Mouse (Mus musculus): ENCODE results near the gene Gm9913. TPM values are rescaled to one million over a fixed set of nuclear protein-coding genes. Genes with fewer than 3 reads are reported as not detected.
A peak's percentile ranks its signal among the peaks of the same experiment; 100 is the strongest.

Gene Gm9913
- polyA plus RNA-seq, 2 experiments, result 0.19 to 0.40 TPM

DNA sequence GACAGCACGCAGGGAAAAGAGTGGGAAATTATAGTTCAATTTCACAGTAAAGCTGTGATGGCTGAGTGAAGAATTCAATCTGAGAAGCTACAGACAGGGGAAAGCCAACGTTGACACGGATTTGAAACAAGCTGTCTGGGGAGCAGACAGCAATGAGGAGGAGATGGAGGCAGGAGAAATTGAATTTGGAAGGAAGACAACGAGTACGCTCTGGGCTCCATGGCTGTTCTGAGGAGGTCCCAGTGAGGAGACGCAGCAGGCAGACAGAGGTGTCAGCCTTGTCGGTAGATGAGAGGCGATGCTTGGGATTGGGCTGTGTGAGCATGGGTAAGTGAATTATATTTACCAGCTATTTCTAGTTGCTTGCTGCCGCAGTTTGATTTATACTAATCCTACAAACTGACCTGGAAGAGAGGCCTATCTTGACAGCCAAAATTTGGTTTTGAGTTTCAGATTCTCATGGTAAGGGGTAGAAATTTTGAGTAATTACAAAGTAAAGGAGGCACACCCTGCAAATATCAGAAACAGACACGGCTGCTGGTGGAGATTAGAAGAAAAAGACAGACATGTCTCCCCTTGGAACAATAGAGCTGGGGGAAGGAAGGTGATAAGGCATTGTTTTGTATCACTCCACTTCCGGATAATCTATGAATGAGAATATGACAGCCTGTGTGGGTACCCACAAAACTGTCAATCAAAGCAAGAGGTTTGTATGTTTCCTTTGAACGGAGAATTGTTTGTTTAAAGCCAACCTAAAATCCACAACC is 10.6 kb downstream of the Gm9913 start:
- H3K9ac ChIP-seq (ENCODE audit: low read depth, low read length, severe bottlenecking), result no peak overlapping the region
- no peaks in the 10 kb centered on the region for H3K27me3 ChIP-seq (ENCODE audit: control insufficient read depth, insufficient read depth, low read length)
- WGBS, result 75% methylated on average over 12 of the region's 12 CpGs
- H3K36me3 ChIP-seq (ENCODE audit: control insufficient read depth, insufficient read depth, low read length), result no peaks in the 10 kb centered on the region
- 0 out of 2 replicates have a peak, but pooled peaks cover 4% of the 10 kb centered on the region for H3K4me1 ChIP-seq (ENCODE audit: control insufficient read depth, insufficient read depth, low read length)
- H3K4me2 ChIP-seq (replicated peaks; ENCODE audit: low read depth, low read length, severe bottlenecking), result no peak overlapping the region
- H3K27ac ChIP-seq (replicated peaks; ENCODE audit: low read depth, low read length), result no peak overlapping the region
- ATAC-seq (ENCODE audit: low FRiP score, low read depth) (no peak), DNase-seq (ENCODE audit: low spot score) (no peak)
- no peak for TF ChIP-seq POLR2A (IDR thresholded peaks at IDR 0.05; ENCODE audit: borderline replicate concordance, extremely low read depth, insufficient read depth, insufficient read length)
- H3K4me3 ChIP-seq (replicated peaks; ENCODE audit: low read length), result no peak overlapping the region
- no peaks in the 10 kb centered on the region for H3K9me3 ChIP-seq (ENCODE audit: control insufficient read depth, low read length)

DNA sequence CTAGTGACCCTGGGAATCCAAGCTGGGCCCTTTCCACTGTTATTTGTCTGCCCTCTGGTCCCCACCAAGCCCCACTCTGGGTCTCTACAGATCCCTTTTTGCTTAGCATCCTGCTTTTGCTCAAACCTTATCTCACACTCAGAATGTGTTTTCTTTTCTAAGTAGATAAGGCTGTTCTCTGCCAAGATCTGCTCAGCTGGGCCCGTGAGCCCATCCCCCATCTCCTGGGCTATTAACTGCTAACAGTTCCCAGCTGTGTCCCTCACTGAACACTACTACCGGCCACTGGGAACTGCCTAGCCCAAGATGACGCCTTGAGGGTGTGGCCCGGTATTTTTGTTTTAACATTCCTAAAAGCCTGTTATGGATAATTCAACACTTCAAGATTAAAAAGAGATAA is 11.7 kb downstream of the Gm9913 start:
- no peaks in the 10 kb centered on the region for H3K27me3 ChIP-seq (ENCODE audit: control insufficient read depth, insufficient read depth, low read length)
- 5% methylated on average over 4 of the region's 4 CpGs for WGBS
- TF ChIP-seq POLR2A (IDR thresholded peaks at IDR 0.05; ENCODE audit: borderline replicate concordance, extremely low read depth, insufficient read depth, insufficient read length), result no peak
- H3K4me2 ChIP-seq (replicated peaks; ENCODE audit: low read depth, low read length, severe bottlenecking), result no peak overlapping the region
- DNase-seq (ENCODE audit: low spot score), result peak; percentile 52
- ATAC-seq (ENCODE audit: low FRiP score, low read depth), result no peak
- 0 out of 2 replicates have a peak, but pooled peaks cover 4% of the 10 kb centered on the region for H3K4me1 ChIP-seq (ENCODE audit: control insufficient read depth, insufficient read depth, low read length)
- H3K9ac ChIP-seq (ENCODE audit: low read depth, low read length, severe bottlenecking), result no peak overlapping the region
- no peak overlapping the region for H3K4me3 ChIP-seq (replicated peaks; ENCODE audit: low read length)
- no peaks in the 10 kb centered on the region for H3K9me3 ChIP-seq (ENCODE audit: control insufficient read depth, low read length)
- H3K27ac ChIP-seq (replicated peaks; ENCODE audit: low read depth, low read length), result no peak overlapping the region
- no peaks in the 10 kb centered on the region for H3K36me3 ChIP-seq (ENCODE audit: control insufficient read depth, insufficient read depth, low read length)

- ATAC-seq (ENCODE audit: low FRiP score, low read depth), result no peak
- 77% methylated on average over 2 of the region's 2 CpGs for WGBS
- Histone ChIP-seq H3K27me3 (ENCODE audit: control insufficient read depth, insufficient read depth, low read length) (no peaks in the 10 kb centered on the region), H3K9ac (ENCODE audit: low read depth, low read length, severe bottlenecking) (no peak overlapping the region), H3K4me3 (replicated peaks; ENCODE audit: low read length) (no peak overlapping the region), H3K4me1 (ENCODE audit: control insufficient read depth, insufficient read depth, low read length) (no peaks in the 10 kb centered on the region), H3K9me3 (ENCODE audit: control insufficient read depth, low read length) (no peaks in the 10 kb centered on the region), H3K36me3 (ENCODE audit: control insufficient read depth, insufficient read depth, low read length) (no peaks in the 10 kb centered on the region), H3K4me2 (replicated peaks; ENCODE audit: low read depth, low read length, severe bottlenecking) (no peak overlapping the region), H3K27ac (replicated peaks; ENCODE audit: low read depth, low read length) (no peak overlapping the region)
- no peak for TF ChIP-seq POLR2A (IDR thresholded peaks at IDR 0.05; ENCODE audit: borderline replicate concordance, extremely low read depth, insufficient read depth, insufficient read length)
- DNase-seq (ENCODE audit: low spot score), result no peak
These were observed 20.6 kb downstream of the Gm9913 start for GRCm38 (mm10) chr2:125525484-125525883.

GRCm38 (mm10) chr2:125526566-125526965 is 21.7 kb downstream of the Gm9913 start:
- TF ChIP-seq POLR2A (IDR thresholded peaks at IDR 0.05; ENCODE audit: borderline replicate concordance, extremely low read depth, insufficient read depth, insufficient read length), result no peak
- no peak overlapping the region for H3K9ac ChIP-seq (ENCODE audit: low read depth, low read length, severe bottlenecking)
- H3K27me3 ChIP-seq (ENCODE audit: control insufficient read depth, insufficient read depth, low read length), result no peaks in the 10 kb centered on the region
- no peak for ATAC-seq (ENCODE audit: low FRiP score, low read depth)
- DNase-seq (ENCODE audit: low spot score), result no peak
- H3K4me2 ChIP-seq (replicated peaks; ENCODE audit: low read depth, low read length, severe bottlenecking), result no peak overlapping the region
- no peaks in the 10 kb centered on the region for H3K9me3 ChIP-seq (ENCODE audit: control insufficient read depth, low read length)
- no peaks in the 10 kb centered on the region for H3K4me1 ChIP-seq (ENCODE audit: control insufficient read depth, insufficient read depth, low read length)
- H3K36me3 ChIP-seq (ENCODE audit: control insufficient read depth, insufficient read depth, low read length), result no peaks in the 10 kb centered on the region
- no peak overlapping the region for H3K4me3 ChIP-seq (replicated peaks; ENCODE audit: low read length)
- no peak overlapping the region for H3K27ac ChIP-seq (replicated peaks; ENCODE audit: low read depth, low read length)
- WGBS, result 83% methylated on average over 5 of the region's 5 CpGs

DNA sequence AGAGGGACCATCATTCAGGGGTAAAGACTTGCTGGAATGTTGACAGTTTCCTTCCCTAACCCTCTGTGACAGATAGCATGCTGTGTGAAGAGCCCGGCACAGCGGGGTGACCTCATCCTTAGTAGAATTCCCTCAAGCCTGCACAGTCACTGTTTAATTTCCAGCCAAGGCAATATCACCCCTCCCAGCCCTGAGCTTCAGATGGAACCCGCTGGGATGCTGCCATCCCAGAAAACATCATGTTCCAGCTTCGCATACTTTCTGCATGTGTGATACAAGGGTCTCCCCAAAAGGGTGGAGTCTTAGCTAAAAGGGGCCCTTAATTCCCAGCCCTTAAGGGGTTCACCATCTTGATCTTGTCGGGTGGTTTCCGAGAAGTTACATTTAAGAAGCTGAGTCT is 25.8 kb downstream of the Gm9913 start:
- H3K4me2 ChIP-seq (replicated peaks; ENCODE audit: low read depth, low read length, severe bottlenecking), result no peak overlapping the region
- no peak overlapping the region for H3K27ac ChIP-seq (replicated peaks; ENCODE audit: low read depth, low read length)
- H3K9me3 ChIP-seq (ENCODE audit: control insufficient read depth, low read length), result no peaks in the 10 kb centered on the region
- no peaks in the 10 kb centered on the region for H3K36me3 ChIP-seq (ENCODE audit: control insufficient read depth, insufficient read depth, low read length)
- no peak overlapping the region for H3K4me3 ChIP-seq (replicated peaks; ENCODE audit: low read length)
- TF ChIP-seq POLR2A (IDR thresholded peaks at IDR 0.05; ENCODE audit: borderline replicate concordance, extremely low read depth, insufficient read depth, insufficient read length), result no peak
- no peaks in the 10 kb centered on the region for H3K27me3 ChIP-seq (ENCODE audit: control insufficient read depth, insufficient read depth, low read length)
- no peak for ATAC-seq (ENCODE audit: low FRiP score, low read depth)
- H3K4me1 ChIP-seq (ENCODE audit: control insufficient read depth, insufficient read depth, low read length), result no peaks in the 10 kb centered on the region
- 89% methylated on average over 6 of the region's 6 CpGs for WGBS
- DNase-seq (ENCODE audit: low spot score), result peak; percentile 42
- H3K9ac ChIP-seq (ENCODE audit: low read depth, low read length, severe bottlenecking), result no peak overlapping the region
